Mouse (Mus musculus): ENCODE measurements around the gene Mlph. TPM values are rescaled to one million over a fixed set of nuclear protein-coding genes. Genes with fewer than 3 reads are reported as not detected.
A peak's percentile ranks its signal among the peaks of the same experiment; 100 is the strongest.

The Mlph gene
- polyA plus RNA-seq, 1 experiment = 0.58 TPM

DNA sequence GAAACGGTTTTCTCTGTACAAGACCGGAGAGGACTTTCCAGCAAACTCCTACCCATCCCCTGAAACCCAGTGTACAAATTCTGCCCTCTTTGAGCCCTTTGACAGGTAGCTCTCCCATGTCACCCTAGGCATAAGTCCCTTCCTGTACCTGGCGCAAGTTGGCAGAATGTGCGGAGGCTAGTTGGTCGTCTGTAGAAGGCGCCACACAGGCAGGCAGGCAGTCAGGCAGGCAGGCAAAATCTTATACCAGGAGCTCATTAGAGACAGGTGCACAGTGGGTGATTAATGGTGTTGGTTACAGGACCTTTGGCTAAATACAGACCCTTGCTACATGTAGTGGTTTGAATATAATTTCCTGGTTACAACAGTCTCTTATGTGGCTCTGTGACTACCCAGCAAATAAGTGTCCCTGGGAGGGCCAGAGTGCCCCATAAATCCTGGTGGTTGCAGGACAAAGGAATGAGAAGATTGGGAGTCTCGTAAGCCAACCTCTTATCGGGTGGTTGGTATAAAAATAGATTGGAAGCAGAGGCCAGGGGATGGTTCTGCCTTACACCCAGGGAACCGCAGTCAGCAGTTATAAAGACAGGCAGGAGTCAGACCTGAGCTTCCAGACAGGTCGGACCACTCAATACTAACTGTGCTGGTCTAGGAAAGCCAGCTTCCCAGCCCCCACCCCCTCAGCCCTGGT lies 85.2 kb downstream of the Mlph start:
- Histone ChIP-seq H3K4me1 (ENCODE audit: control insufficient read depth, insufficient read depth, low read length) (peaks cover 5% of the 10 kb centered on the region), H3K27ac (ENCODE audit: insufficient read depth, low read length) (no peak overlapping the region), H3K4me3 (ENCODE audit: insufficient read depth, low read length) (peak overlapping the region; percentile 88)
- TF ChIP-seq POLR2A (IDR thresholded peaks at IDR 0.05; ENCODE audit: extremely low read depth, insufficient read depth, low read length) (no peak), CTCF (IDR thresholded peaks at IDR 0.05; ENCODE audit: extremely low read depth, insufficient read depth, low read length) (no peak)

Other genes with a start within 250 kb of the Mlph start
- gene Col6a3, start 71.1 kb upstream of the Mlph start, polyA plus RNA-seq (2012; rRNA removed) = 1.1 and 1.4 TPM in 2 replicates
- not detected in 2 replicates for gene Prlh, start 38.0 kb downstream of the Mlph start, polyA plus RNA-seq (2012; rRNA removed)
- gene Rab17, start 54.6 kb downstream of the Mlph start, polyA plus RNA-seq (2012; rRNA removed) = 0.06 and 0.11 TPM in 2 replicates
- gene Lrrfip1, start 83.7 kb downstream of the Mlph start, polyA plus RNA-seq (2012; rRNA removed) = 80.0 and 92.5 TPM in 2 replicates
- 0.04 TPM in 1 of 2 replicates, not detected in the other for gene Rbm44, start 230.0 kb downstream of the Mlph start, polyA plus RNA-seq (2012; rRNA removed)